Mouse (Mus musculus) lung, embryonic 14.5 days (tissue): ENCODE measurements at regions not wholly inside any gene's neighbourhood (a gene's known extent, or its start where the extent isn't known, plus 50 kb on each side); places are given as distances from the start of the nearest gene placed in this dataset.

Experiments used
- ATAC-seq: fragments of 200-750 bp; cut with Nextera tagmentation; 2 replicates; pipeline ENCODE4 v1.8.0; 2017; ENCODE audit warnings: mild to moderate bottlenecking, moderate TSS enrichment, moderate library complexity; ENCODE audit not compliant: insufficient read depth
- DNase-seq: peaks from one replicate; pipeline ENCODE4 v3.0.0-alpha.2; 2015
- H3K27ac ChIP-seq: fragments of 300-500 bp; sonication (generic); 2 replicates; pipeline ENCODE4 v1.5.1; 2014; ENCODE audit warnings: low read depth, mild to moderate bottlenecking, moderate library complexity
- H3K27me3 ChIP-seq: fragments of 300-500 bp; sonication (generic); 2 replicates; pipeline ENCODE4 v1.6.1; 2014; ENCODE audit warnings: low read length, control low read depth; ENCODE audit not compliant: insufficient read depth
- H3K36me3 ChIP-seq: fragments of 300-500 bp; sonication (generic); 2 replicates; pipeline ENCODE4 v1.6.1; 2014; ENCODE audit warnings: control low read depth; ENCODE audit not compliant: insufficient read depth
- H3K4me1 ChIP-seq: fragments of 300-500 bp; sonication (generic); 2 replicates; pipeline ENCODE4 v1.6.1; 2014; ENCODE audit warnings: antibody characterized with exemption, control low read depth; ENCODE audit not compliant: insufficient read depth
- H3K4me2 ChIP-seq: fragments of 300-500 bp; sonication (generic); 2 replicates; pipeline ENCODE4 v1.6.1; 2014; ENCODE audit warnings: mild to moderate bottlenecking
- H3K4me3 ChIP-seq: fragments of 300-500 bp; sonication (generic); 2 replicates; pipeline ENCODE4 v1.5.1; 2014; ENCODE audit warnings: low read depth, low read length
- H3K9ac ChIP-seq: fragments of 300-500 bp; sonication (generic); 2 replicates; pipeline ENCODE4 v1.6.1; 2014
- H3K9me3 ChIP-seq: fragments of 300-500 bp; sonication (generic); 2 replicates; pipeline ENCODE4 v1.6.1; 2016; ENCODE audit warnings: low read depth, low read length, control low read depth
- CTCF ChIP-seq: IDR thresholded peaks from 2 replicates; pipeline ENCODE4 v1.5.1; 2016; ENCODE audit warnings: antibody characterized with exemption, low read depth
- WGBS: fragments of 180-500 bp; shearing (Covaris S2); extraction: QIAGEN DNeasy Blood & Tissue Kit; methylation state at CpG from one replicate; pipeline ENCODE4 v1.1.7; 2014; 5-methylcytosine and 5-hydroxymethylcytosine counted together

GRCm38 (mm10) chr17:64895466-64895865, 59.6 kb upstream of the 4930583I09Rik start:
- ATAC-seq (no peak), DNase-seq (no peak)
- no peaks in the 10 kb centered on the region for H3K36me3 ChIP-seq
- no peak for TF ChIP-seq CTCF
- H3K4me1 ChIP-seq = no peaks in the 10 kb centered on the region
- 80% methylated on average over 10 of the region's 10 CpGs for WGBS
- no peak overlapping the region for H3K27ac ChIP-seq
- H3K27me3 ChIP-seq = no peaks in the 10 kb centered on the region
- H3K4me3 ChIP-seq = no peak overlapping the region
- no peak overlapping the region for H3K4me2 ChIP-seq
- no peak overlapping the region for H3K9ac ChIP-seq
- H3K9me3 ChIP-seq = no peaks in the 10 kb centered on the region

GRCm38 (mm10) chr17:64893182-64893902, 57.5 kb upstream of the 4930583I09Rik start:
- H3K4me1 ChIP-seq = no peaks in the 10 kb centered on the region
- 75% methylated on average over 7 of the region's 7 CpGs for WGBS
- no peaks in the 10 kb centered on the region for H3K27me3 ChIP-seq
- no peak overlapping the region for H3K4me2 ChIP-seq
- no peaks in the 10 kb centered on the region for H3K9me3 ChIP-seq
- TF ChIP-seq CTCF = 0 out of 2 replicates have a peak, but pooled peaks have one; percentile 3
- no peak for ATAC-seq
- no peaks in the 10 kb centered on the region for H3K36me3 ChIP-seq
- DNase-seq = no peak
- H3K4me3 ChIP-seq = no peak overlapping the region
- no peak overlapping the region for H3K27ac ChIP-seq
- no peak overlapping the region for H3K9ac ChIP-seq
